Mouse (Mus musculus) erythroblast, adult 5-6 weeks (primary cell): Measurements from ENCODE around the gene Tmem183a. TPM values are rescaled to one million over a fixed set of nuclear protein-coding genes. Genes with fewer than 3 reads are reported as not detected.
A peak's percentile ranks its signal among the peaks of the same experiment; 100 is the strongest.

Experiments
- ATAC-seq: replicated peaks from 2 replicates; pipeline ENCODE4 v1.8.0; 2016; ENCODE audit warnings: moderate number of reproducible peaks, mild to moderate bottlenecking, moderate TSS enrichment, inconsistent platforms; ENCODE audit not compliant: poor library complexity, low FRiP score, severe bottlenecking
- total RNA-seq, 2 experiments: library from RNA; stranded (forward) in 1 of 2; stranded (reverse) in 1 of 2; fragments of 150-400 nt in 1 of 2; fragments of 200-764, 138-1000 nt in 1 of 2; gene quantifications; 2 replicates each; pipeline versions ENCODE4 v1.2.3 to v1.2.4; 2015 to 2017; ENCODE audit warnings: low replicate concordance in 2 of 2

Tmem183a gene
- 38.2 and 40.5 TPM in 2 replicates for total RNA-seq (2015; ENCODE audit: low replicate concordance)
- total RNA-seq (2017; ENCODE audit: low replicate concordance): 54.1 and 54.4 TPM in 2 replicates

- ATAC-seq: peak; percentile 98
These were observed at the start of gene Tmem183a for GRCm38 (mm10) chr1:134361857-134362212. Gene Tmem183a (minus strand): TSS chr1:134361979.

DNA sequence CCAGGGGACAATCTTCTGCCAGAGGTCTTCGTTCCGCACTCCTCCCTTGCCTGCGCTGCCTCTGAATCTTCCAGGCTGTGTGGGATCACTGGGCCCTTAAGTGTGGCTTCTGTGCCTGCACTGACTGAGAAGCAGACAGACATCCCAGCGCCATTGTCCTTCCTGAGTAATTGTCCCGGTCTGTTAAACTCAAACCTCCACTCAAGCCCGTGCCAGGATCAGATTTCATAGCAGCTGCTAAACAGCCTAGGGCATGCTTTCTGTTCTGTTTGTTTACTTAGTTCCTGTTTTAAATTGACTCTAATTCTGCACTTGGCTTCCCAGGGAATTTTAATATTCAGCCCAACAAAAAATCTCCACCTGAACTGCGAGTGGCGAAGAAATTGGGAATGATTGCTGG lies 46.3 kb upstream of the Tmem183a start:
- ATAC-seq: no peak

DNA sequence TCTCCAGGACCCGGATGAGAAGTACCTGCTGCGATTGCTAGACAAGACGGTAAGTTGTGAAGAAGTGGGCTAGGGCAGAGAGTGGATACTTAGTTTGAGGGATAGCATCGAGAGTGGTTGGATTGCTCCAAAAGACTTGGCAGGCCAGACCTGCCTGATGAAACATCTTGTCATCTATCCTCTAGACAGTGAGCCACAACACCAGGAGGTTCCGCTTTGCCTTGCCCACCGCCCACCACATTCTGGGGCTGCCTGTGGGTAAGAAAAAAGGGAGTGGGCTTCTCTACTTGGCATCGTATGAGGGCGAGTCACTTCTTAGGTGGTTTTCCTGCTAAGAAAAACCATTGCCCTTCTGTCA lies 44.6 kb upstream of the Tmem183a start:
- no peak for ATAC-seq

DNA sequence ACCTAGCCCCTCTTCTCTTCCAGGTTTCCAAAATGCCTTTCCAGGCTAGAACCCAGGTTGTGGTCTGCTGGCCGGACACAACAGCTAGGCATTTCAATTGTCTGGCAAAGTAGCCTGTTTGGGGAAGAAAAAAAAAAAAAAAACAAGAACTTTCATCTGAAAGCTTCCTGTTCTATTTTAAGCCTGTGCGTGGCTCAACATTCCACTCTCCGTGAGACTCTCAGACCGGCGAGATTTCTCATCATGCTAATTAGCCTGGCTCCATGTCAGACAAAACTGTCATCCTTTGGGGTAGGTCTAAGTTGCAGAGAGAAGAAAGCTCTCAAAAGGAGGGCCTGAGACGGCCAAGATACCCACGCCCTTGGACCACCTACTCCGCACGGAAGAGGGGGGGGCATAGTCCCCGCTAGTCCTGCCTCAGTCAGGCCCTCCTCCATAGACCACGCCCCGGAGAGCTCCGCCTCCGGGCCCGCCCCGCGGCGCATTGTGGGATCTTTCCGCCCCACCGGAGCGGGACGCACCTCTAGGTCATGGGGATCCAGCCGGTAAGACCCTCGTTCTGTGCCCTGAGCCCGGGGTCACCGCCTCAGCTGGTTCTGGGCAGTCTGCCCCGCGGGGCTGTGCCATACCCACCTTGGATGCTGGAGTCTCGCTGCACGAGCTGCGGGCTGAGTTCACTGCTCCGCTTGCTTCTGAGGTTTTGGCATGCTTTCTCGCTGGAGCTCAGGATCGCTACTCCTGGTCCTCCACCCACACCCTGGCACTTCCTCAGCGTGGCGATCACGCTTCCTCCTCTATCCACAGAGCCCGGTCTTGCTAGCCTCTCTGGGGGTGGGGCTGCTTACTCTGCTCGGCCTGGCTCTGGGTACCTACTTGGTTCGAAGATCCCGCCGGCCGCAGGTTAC lies 44.0 kb upstream of the Tmem183a start, which contains the start of gene Cyb5r1:
Gene Cyb5r1 (plus strand): TSS at position 51 of the 905 bp plus-strand sequence.
- peak; percentile 99 for ATAC-seq

- ATAC-seq: 0 out of 2 replicates have a peak, but pooled peaks have one; percentile 46
These were observed 38.0 kb upstream of the Tmem183a start for GRCm38 (mm10) chr1:134399735-134400134.

GRCm38 (mm10) chr1:134398210-134398609 lies 36.4 kb upstream of the Tmem183a start:
- no peak for ATAC-seq

DNA sequence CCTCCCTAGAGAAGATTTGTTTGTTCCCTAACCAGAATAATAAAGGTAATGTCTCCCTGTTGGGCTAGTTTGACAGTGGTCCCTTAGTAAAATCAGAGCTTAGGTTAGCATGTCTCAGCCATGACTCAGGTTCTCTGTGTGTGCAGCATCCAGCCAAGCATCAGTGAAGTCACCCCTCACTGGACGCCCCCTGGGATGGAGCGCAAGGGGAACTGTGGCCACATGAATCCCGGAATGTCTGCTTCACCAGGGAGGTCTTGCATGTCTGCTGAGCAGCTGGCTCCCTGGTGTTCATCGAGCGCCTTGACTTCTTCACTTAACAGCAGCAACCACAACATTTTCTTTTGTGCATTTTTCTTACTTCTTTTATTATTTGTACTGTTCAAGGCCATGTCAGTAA lies 32.0 kb upstream of the Tmem183a start:
- no peak for ATAC-seq

DNA sequence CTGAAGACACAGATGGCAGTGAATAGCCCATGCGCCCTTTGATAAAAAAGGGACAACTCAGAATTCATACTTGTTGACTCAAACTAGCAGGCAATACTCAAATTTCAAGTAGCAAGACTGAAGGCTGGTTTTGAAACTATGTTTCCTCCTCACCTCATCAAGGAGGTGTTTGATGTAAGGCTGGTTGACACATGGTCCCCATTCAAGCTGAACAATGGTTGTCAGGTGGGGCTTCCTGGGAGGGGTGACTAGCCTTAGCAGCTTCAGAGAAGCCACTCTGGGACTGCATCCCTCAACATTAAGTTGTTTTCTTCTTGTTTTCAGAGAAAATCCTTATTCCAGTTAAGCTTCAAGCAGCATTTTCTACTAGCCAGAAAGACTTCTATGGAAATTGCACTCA lies 23.9 kb upstream of the Tmem183a start, which contains the start of gene 4933406M09Rik:
Gene 4933406M09Rik (plus strand): TSS at position 275 of the 400 bp plus-strand sequence.
- no peak for ATAC-seq

GRCm38 (mm10) chr1:134385176-134385575 lies 23.4 kb upstream of the Tmem183a start:
- no peak for ATAC-seq

DNA sequence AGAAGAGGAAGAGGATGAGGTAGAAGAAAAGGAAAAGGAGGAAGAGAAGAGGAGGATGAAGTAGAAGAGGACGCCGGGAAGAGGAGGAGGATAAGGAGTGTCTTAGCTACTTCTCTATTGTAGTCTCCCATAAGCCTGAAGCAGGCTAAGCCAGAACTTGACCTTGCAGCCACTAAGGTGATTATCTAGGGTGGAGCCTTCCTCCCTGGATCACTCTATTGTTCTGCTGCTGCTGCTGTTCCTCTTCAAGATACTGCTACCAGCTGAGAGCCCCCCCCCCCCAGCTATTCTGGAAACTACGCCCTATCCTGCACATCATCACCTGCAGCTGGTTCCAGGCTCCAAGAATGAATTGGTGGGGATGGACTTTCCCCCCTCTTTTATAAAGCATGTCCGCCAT lies 22.8 kb upstream of the Tmem183a start:
- ATAC-seq: no peak

DNA sequence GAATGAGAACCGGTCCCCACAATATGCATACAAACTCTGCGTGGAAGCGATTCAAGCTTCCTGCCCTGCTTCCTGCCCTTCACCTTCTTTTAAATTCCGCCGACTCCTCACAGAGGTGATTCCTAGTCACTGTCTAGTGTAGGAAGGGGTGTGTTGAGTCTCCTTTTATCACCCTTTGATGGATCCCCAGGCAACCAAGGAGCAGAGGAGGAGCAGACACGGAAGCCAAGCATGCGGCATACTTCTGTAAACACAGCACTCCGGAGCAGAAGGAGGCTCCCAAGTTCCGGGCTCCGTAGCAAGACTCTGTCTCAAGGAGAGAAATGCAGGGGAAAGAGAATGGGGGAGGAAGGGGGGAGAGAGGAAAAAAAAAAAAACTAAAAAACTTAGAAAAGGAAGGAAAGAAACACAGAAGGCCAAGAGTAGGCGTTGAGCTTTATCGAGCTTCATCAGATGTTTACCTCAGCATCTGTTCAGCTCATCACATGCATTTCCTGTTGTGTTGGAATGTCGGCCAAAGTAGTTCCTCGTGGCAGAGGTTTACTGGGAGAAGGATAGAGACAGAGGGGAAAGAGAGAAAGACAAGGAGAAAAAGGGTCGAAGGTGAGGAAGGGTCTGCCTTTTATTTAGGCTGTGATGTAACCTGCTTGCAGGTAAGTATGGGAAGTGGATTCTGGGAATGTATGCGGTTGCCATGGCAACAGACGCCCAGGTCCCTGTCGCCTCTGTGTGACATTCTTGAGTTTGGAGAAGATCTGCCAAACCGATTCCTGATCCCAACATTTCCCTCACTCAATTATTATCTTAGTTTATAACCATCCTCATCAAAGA lies 20.2 kb upstream of the Tmem183a start:
- 0 out of 2 replicates have a peak, but pooled peaks have one; percentile 29 for ATAC-seq

GRCm38 (mm10) chr1:134381051-134381450 lies 19.3 kb upstream of the Tmem183a start:
- ATAC-seq: no peak

- no peak for ATAC-seq
These were observed 12.3 kb upstream of the Tmem183a start for GRCm38 (mm10) chr1:134374124-134374523.

- peak; percentile 83 for ATAC-seq
These were observed 7.1 kb upstream of the Tmem183a start for GRCm38 (mm10) chr1:134368777-134369337.

DNA sequence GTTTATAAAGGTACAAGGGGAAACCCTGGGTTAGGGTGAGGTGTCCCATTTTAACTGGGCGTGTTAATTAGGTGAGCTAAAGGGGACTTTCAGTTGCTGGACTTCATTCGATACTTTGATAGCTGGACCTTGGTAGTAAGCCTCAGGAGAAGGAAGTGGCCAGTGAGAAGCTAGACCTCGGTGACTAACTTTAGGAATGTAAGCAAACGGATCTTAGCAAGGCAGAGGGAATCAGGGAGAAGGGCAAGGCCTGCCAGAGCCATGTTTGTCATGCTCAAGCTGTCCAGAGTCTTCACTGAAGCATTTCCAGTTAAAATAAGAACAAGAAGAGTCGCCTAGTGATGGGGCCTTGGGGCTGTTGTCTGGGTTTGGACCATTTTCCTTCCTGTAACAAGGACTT lies 3.7 kb upstream of the Tmem183a start:
- no peak for ATAC-seq

GRCm38 (mm10) chr1:134363194-134363593 lies 1.4 kb upstream of the Tmem183a start:
- ATAC-seq: no peak

GRCm38 (mm10) chr1:134361195-134361856 lies 453 bp downstream of the Tmem183a start:
- ATAC-seq: peak; percentile 65

- ATAC-seq: no peak
These were observed 1.1 kb downstream of the Tmem183a start for GRCm38 (mm10) chr1:134360656-134361055.

- ATAC-seq: no peak
These were observed 4.3 kb downstream of the Tmem183a start for GRCm38 (mm10) chr1:134357461-134357860.

DNA sequence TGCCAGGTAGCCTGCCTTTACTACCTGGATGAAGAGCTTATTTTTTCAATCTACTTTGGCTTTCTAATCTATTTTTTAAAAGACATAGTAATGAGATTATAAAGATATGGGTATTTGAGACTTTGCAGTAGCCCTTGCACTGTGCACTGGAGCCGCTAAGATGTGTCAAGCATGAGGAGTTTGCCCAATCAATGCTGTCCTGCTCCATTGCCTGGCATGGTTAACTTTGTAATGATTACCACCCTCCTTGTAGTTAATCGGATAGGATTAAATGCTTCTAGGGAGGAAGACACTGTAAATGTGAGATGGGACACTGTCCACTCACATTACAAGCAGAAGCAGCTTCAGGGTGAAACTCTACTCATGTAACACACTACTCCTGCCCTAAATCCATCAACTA lies 8.5 kb downstream of the Tmem183a start:
- no peak for ATAC-seq
